Mouse (Mus musculus): Measurements from ENCODE around the gene F11. TPM values are rescaled to one million over a fixed set of nuclear protein-coding genes. Genes with fewer than 3 reads are reported as not detected.

The F11 gene
- total RNA-seq, 1 experiment from 2014 or later, result not detected

GRCm38 (mm10) chr8:45246307-45246706, 15.5 kb downstream of the F11 start:
- no peak for DNase-seq

- DNase-seq, result no peak
Measured at GRCm38 (mm10) chr8:45239363-45239762, 22.5 kb downstream of the F11 start.

- DNase-seq, result no peak
Measured at GRCm38 (mm10) chr8:45238282-45238681, 23.5 kb downstream of the F11 start.

GRCm38 (mm10) chr8:45236164-45236912, 25.5 kb downstream of the F11 start:
- DNase-seq, result peak; percentile 32

- no peak for DNase-seq
Measured at GRCm38 (mm10) chr8:45235228-45235627, 26.6 kb downstream of the F11 start.

- DNase-seq, result no peak
Measured at GRCm38 (mm10) chr8:45233256-45233655, 28.6 kb downstream of the F11 start.

- no peak for DNase-seq
Measured at GRCm38 (mm10) chr8:45202476-45202875, 59.4 kb downstream of the F11 start.

GRCm38 (mm10) chr8:45201605-45202004, 60.2 kb downstream of the F11 start:
- DNase-seq, result no peak

GRCm38 (mm10) chr8:45197294-45197693, 64.5 kb downstream of the F11 start:
- no peak for DNase-seq

GRCm38 (mm10) chr8:45195954-45196526, 65.8 kb downstream of the F11 start:
- no peak for DNase-seq

Other genes starting within 250 kb of the F11 start
- gene Mtnr1a, start 192.9 kb downstream of the F11 start, total RNA-seq (2021), result not detected in 2 replicates
- gene Klkb1, start 32.8 kb upstream of the F11 start, total RNA-seq (2021), result 0.81 TPM in 1 of 2 replicates, not detected in the other
- 0.67 TPM in 1 of 2 replicates, not detected in the other for gene Gm45753, start 46.4 kb upstream of the F11 start, total RNA-seq (2021)
- 14.7 and 18.7 TPM in 2 replicates for gene Cyp4v3, start 71.2 kb upstream of the F11 start, total RNA-seq (2021)
- gene Fam149a, start 120.3 kb upstream of the F11 start, total RNA-seq (2021), result 5.9 and 8.0 TPM in 2 replicates
- gene Tlr3, start 149.0 kb upstream of the F11 start, total RNA-seq (2021), result 7.7 and 9.0 TPM in 2 replicates
- 125 and 131 TPM in 2 replicates for gene Sorbs2, start 245.8 kb upstream of the F11 start, total RNA-seq (2021)